Mouse (Mus musculus) spleen, adult 2 months (tissue): Measurements from ENCODE around the gene Ptprb.

ENCODE experiments used
- CTCF ChIP-seq: fragments of 200-500 bp; IDR thresholded peaks from 2 replicates; pipeline ENCODE4 v1.5.1; 2011; ENCODE audit warnings: mild to moderate bottlenecking, inconsistent platforms; ENCODE audit not compliant: insufficient read depth, insufficient read length, insufficient replicate concordance; ENCODE audit errors: extremely low read depth
- POLR2A ChIP-seq: fragments of 200-500 bp; IDR thresholded peaks from 2 replicates; pipeline ENCODE4 v1.6.1; 2011; ENCODE audit warnings: low read depth, low read length, inconsistent platforms

DNA sequence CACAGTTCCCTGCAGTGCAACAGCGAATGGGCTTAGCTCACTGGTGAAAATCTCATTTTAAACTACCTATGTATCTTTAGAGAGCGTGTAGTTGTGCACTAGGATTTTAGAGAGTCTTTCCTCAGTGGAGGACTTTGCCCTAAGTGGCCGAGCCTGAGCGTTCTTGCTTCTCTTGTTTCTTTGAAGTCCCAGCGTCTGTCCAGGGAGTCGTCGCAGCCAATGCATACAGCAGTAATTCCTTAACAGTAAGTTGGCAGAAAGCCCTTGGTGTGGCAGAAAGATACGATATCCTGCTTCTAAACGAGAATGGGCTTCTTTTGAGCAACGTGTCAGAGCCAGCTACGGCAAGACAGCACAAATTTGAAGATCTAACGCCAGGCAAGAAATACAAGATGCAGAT, 65.9 kb downstream of the Ptprb start:
- TF ChIP-seq POLR2A (no peak), CTCF (no peak)
